Mouse (Mus musculus) heart, embryonic 15.5 days (tissue): ENCODE results near the gene Cox7a2l. TPM values are rescaled to one million over a fixed set of nuclear protein-coding genes. Genes with fewer than 3 reads are reported as not detected.

Source experiments
- ATAC-seq: fragments of 200-750 bp; cut with Nextera tagmentation; replicated peaks from 2 replicates; pipeline ENCODE4 v1.8.0; 2017; ENCODE audit warnings: low read depth, moderate TSS enrichment; ENCODE audit not compliant: insufficient number of reproducible peaks, insufficient read depth, low FRiP score
- H3K27ac ChIP-seq: fragments of 300-500 bp; sonication (generic); 2 replicates; pipeline ENCODE4 v1.5.1; 2015; ENCODE audit warnings: mild to moderate bottlenecking, inconsistent platforms
- H3K27me3 ChIP-seq: fragments of 300-500 bp; sonication (generic); 2 replicates; pipeline ENCODE4 v1.6.1; 2015; ENCODE audit warnings: inconsistent platforms
- H3K36me3 ChIP-seq: fragments of 300-500 bp; sonication (generic); 2 replicates; pipeline ENCODE4 v1.6.1; 2015; ENCODE audit warnings: mild to moderate bottlenecking, inconsistent platforms
- H3K4me1 ChIP-seq: fragments of 300-500 bp; sonication (generic); replicated peaks from 2 replicates; pipeline ENCODE4 v1.6.1; 2015; ENCODE audit warnings: inconsistent platforms
- H3K4me2 ChIP-seq: fragments of 300-500 bp; sonication (generic); 2 replicates; pipeline ENCODE4 v1.6.1; 2015; ENCODE audit warnings: inconsistent platforms, mild to moderate bottlenecking, moderate library complexity
- H3K4me3 ChIP-seq: fragments of 300-500 bp; sonication (generic); 2 replicates; pipeline ENCODE4 v1.5.1; 2015; ENCODE audit warnings: mild to moderate bottlenecking, inconsistent platforms
- H3K9ac ChIP-seq: fragments of 300-500 bp; sonication (generic); 2 replicates; pipeline ENCODE4 v1.6.1; 2015; ENCODE audit warnings: mild to moderate bottlenecking, inconsistent platforms
- H3K9me3 ChIP-seq: fragments of 300-500 bp; sonication (generic); replicated peaks from 2 replicates; pipeline ENCODE4 v1.6.1; 2016; ENCODE audit warnings: inconsistent platforms
- WGBS: fragments of 180-500 bp; shearing (Covaris S2); methylation state at CpG from one replicate; pipeline ENCODE4 v1.1.7; 2015; ENCODE audit warnings: mixed read lengths; 5-methylcytosine and 5-hydroxymethylcytosine counted together
- polyA plus RNA-seq: library from polyadenylated mRNA; unstranded; fragments of >200 nt; fragmentation: Nextera tagmentation; extraction: Ambion mirVana; gene quantifications from 2 replicates; pipeline ENCODE4 v1.2.1, GENCODE M21; 2015

Cox7a2l gene
- polyA plus RNA-seq, 1 experiment from 2014 or later: 222 TPM

DNA sequence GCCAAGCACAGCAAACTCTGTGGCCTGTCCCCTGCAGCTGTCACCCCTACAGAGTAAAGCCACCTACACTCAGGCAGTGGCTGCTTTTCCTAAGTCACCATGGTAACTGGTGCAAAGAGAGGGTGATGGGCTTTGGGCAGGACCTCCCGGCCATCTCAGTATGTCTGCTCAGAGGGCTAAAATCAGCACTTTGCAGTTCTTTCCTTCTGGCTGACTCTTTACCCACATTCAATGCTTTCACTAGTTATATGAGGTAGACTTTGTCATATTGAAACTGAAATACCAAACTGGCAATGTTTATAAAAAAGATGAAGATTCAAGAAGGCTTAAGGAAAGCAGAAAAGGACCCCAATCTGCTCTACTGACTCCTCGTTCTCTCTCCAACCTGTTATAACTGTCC, 33.3 kb downstream of the Cox7a2l start:
- H3K9ac ChIP-seq: no peak overlapping the region
- H3K4me2 ChIP-seq: no peak overlapping the region
- ATAC-seq: no peak
- H3K27me3 ChIP-seq: no peaks in the 10 kb centered on the region
- no peak overlapping the region for H3K4me3 ChIP-seq
- H3K4me1 ChIP-seq: no peaks in the 10 kb centered on the region
- no peaks in the 10 kb centered on the region for H3K9me3 ChIP-seq
- H3K27ac ChIP-seq: no peak overlapping the region
- H3K36me3 ChIP-seq: peaks cover 15% of the 10 kb centered on the region
- 83% methylated on average over 2 of the region's 2 CpGs for WGBS

DNA sequence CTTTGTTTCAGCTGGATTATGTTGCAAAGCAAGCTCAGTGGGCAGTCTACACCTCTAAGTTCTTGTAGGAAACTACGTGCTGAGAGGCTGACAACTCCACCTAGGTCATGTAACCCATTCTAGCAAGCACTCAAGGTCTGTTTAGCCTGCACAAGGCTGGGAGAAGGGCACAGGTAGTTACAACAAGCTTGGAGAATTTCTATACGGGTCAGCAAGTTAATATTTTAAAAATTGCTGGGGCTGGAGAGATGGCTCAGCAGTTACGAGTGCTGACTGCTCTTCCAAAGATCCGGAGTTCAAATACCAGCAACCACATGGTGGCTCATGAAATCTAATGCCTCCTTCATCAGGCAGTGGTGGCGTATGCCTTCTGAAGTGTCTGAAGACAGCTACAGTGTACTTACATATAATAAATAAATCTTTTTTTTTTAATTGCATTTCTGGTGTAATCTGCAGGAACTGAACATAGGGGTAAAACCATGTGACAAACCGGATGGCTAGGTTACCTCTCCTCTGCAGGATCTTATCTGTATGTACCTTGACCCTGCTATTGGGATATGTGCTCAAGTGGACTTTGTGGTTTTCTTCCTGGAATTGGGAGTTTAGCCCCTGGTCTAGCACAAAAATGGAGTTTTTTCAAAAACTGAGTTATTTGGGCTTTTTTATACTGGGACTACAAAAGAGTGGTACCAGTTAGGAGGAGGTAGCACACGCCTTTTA, 34.2 kb downstream of the Cox7a2l start:
- Histone ChIP-seq H3K4me1 (no peaks in the 10 kb centered on the region), H3K9me3 (no peaks in the 10 kb centered on the region), H3K36me3 (peaks cover 22% of the 10 kb centered on the region), H3K4me2 (no peak overlapping the region), H3K9ac (no peak overlapping the region), H3K27me3 (no peaks in the 10 kb centered on the region), H3K4me3 (no peak overlapping the region), H3K27ac (no peak overlapping the region)
- WGBS: 87% methylated on average over 7 of the region's 7 CpGs
- ATAC-seq: no peak

DNA sequence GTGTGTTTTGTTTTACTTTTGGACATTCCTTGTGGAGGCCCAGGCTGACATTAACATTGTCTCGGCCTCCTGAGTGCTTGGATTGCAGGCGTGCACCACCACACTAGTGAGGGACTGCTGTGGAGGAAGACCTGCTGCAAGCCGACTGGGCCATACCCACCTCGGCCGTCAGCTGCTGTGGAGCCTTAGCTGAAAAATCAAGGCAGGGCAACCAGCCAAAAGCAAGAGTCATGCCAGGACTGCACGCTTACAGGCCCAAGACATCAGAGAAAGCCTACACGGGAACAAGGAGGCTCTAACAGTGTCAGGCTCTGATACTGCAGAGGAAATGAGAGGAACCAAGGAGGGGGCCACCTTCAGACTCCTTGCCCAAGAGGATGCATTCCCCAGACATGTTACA, 35.6 kb downstream of the Cox7a2l start:
- Histone ChIP-seq H3K27ac (no peak overlapping the region), H3K4me1 (no peaks in the 10 kb centered on the region), H3K9ac (no peak overlapping the region), H3K4me2 (no peak overlapping the region), H3K36me3 (peaks cover 35% of the 10 kb centered on the region), H3K4me3 (no peak overlapping the region), H3K9me3 (no peaks in the 10 kb centered on the region), H3K27me3 (no peaks in the 10 kb centered on the region)
- 67% methylated on average over 7 of the region's 7 CpGs for WGBS
- ATAC-seq: no peak

DNA sequence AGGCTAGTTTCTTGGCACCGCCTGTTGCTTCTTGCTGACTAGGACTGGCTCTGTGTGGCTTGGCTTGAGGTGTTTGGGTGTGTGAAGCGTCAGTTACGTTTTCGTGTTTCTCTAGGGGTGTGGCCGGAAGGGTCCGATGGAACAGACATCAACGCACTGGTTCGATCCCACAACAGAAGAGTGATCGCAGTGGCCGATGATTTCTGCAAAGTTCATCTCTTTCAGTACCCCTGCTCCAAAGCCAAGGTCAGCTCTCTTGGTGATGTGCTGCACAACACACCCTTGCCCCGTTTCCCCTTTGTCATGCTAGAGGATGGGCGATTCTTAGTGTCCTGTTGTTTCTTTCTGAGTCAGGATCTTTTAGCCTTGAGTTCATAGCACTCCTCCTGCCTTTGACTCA, 40.0 kb downstream of the Cox7a2l start:
- 95% methylated on average over 12 of the region's 12 CpGs for WGBS
- no peak for ATAC-seq
- H3K9me3 ChIP-seq: no peaks in the 10 kb centered on the region
- H3K4me1 ChIP-seq: no peaks in the 10 kb centered on the region
- no peaks in the 10 kb centered on the region for H3K27me3 ChIP-seq
- H3K27ac ChIP-seq: no peak overlapping the region
- H3K4me3 ChIP-seq: no peak overlapping the region
- H3K4me2 ChIP-seq: no peak overlapping the region
- no peak overlapping the region for H3K9ac ChIP-seq
- peaks cover 65% of the 10 kb centered on the region for H3K36me3 ChIP-seq

DNA sequence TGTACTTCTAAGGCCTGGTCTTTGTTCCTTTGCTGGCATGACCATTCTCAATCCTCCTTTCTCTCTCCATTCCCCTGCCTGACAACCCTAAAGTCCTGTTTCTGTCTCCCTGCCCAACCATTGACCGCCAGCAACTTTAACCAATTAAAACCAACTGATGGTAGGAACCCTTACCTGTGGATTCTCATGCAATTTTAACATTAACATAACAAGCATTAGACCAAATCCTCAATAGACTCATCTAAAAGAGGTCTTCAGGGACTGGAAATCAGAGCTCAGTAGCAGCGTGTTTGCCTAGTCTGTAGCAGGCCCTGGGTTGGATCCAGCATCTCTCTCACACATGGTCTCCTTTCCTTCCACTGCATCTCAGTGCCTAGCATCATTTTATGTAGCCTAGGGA, 47.5 kb downstream of the Cox7a2l start:
- H3K9ac ChIP-seq: no peak overlapping the region
- no peak overlapping the region for H3K27ac ChIP-seq
- H3K36me3 ChIP-seq: peaks cover 48% of the 10 kb centered on the region
- no peak for ATAC-seq
- H3K9me3 ChIP-seq: no peaks in the 10 kb centered on the region
- H3K4me3 ChIP-seq: no peak overlapping the region
- H3K27me3 ChIP-seq: no peaks in the 10 kb centered on the region
- WGBS: 88% methylated on average over 2 of the region's 2 CpGs
- no peak overlapping the region for H3K4me2 ChIP-seq
- H3K4me1 ChIP-seq: no peaks in the 10 kb centered on the region

DNA sequence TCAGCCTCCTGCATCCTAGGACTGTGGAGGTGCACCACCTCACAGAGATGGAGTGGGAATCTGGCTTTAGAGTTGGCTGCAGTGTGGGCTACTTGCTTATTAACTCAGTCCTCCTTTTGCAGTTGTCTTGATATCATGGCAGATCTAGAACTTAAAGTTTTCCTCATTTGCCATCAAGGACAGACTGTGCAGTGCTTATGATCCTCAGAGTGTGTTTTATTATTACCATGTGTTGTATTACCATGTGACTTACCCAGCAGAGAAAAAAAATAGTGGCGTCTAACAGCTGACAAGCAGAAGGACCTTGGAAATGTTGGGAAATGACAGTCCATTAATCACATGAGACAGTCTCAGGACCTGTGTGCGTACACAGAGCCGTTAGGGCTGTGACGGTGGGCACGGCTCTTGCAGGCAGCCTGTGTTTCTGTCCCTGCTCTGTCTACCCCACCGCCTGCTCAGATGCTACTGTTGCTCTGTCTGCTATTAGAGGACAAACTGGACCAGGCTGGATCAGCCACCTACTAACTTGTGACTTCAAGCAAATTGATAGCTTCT, 50.4 kb downstream of the Cox7a2l start:
- Histone ChIP-seq H3K9me3 (no peaks in the 10 kb centered on the region), H3K36me3 (peaks cover 44% of the 10 kb centered on the region), H3K27ac (no peak overlapping the region), H3K4me2 (no peak overlapping the region), H3K9ac (no peak overlapping the region), H3K4me1 (no peaks in the 10 kb centered on the region), H3K4me3 (no peak overlapping the region), H3K27me3 (no peaks in the 10 kb centered on the region)
- 80% methylated on average over 6 of the region's 6 CpGs for WGBS
- no peak for ATAC-seq

DNA sequence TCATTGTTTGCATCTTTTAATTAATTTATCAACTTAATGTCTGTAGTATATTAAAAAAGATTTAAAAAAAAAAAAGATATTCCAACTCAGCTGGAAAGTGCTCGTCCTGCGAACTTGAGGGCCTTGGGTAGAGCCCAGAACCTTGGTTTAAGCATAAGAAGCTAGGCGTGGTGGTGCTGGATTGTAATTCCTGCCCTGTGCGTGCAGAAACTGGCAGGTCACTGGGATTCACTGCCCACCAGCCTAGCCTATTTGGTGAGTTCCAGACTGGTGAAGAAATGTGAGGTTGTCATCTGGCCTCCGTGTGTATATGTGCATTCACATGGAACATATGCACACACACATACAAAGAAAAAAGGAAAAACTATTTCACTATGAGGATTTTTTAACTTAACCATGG, 51.2 kb downstream of the Cox7a2l start:
- peaks cover 51% of the 10 kb centered on the region for H3K36me3 ChIP-seq
- H3K9ac ChIP-seq: no peak overlapping the region
- H3K4me2 ChIP-seq: no peak overlapping the region
- H3K4me3 ChIP-seq: no peak overlapping the region
- WGBS: 85% methylated on average over 5 of the region's 5 CpGs
- no peaks in the 10 kb centered on the region for H3K9me3 ChIP-seq
- H3K27me3 ChIP-seq: no peaks in the 10 kb centered on the region
- ATAC-seq: no peak
- no peak overlapping the region for H3K27ac ChIP-seq
- no peaks in the 10 kb centered on the region for H3K4me1 ChIP-seq

DNA sequence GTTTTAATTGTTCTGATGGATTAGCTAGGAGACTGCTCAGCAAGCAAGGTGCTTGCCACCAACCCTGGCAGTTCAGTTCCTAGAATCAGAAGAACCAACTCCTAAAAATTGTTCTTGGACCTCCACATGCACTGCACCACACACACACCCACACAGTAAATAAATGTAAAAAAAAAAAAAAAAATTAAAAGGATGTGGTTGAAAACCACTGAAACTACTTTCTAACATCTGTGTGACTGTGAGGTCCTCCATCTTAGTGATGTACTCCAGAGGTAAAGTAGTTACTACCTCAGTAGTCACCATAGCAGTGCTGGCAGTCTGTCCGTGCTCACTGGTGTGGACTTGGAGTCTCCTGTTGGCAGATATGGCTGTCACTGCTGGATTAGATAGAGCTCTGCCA, 59.9 kb downstream of the Cox7a2l start:
- no peaks in the 10 kb centered on the region for H3K27me3 ChIP-seq
- peaks cover 42% of the 10 kb centered on the region for H3K36me3 ChIP-seq
- no peak overlapping the region for H3K4me3 ChIP-seq
- WGBS: 61% methylated on average over 1 of the region's 1 CpGs
- no peak for ATAC-seq
- no peak overlapping the region for H3K9ac ChIP-seq
- H3K4me1 ChIP-seq: no peaks in the 10 kb centered on the region
- no peak overlapping the region for H3K27ac ChIP-seq
- no peak overlapping the region for H3K4me2 ChIP-seq
- H3K9me3 ChIP-seq: no peaks in the 10 kb centered on the region

DNA sequence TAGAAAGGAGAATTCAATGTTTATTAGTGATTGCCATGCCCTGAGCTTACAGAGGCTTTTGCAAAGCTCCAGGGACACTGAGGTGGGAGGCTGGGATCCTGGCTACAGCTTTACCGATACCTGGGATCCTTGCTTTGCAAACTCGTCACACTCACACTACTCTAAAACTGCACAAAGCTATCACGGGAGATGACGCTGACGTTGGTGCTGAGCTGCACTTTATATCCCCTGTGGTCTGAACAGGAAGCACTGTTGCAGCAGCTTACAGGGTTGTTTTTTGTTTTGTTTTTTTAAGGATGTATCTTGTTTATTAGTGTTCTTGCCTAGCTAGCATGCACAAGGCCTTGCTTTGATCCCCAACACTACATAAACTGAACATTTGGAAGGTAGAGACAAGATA, 63.5 kb downstream of the Cox7a2l start:
- Histone ChIP-seq H3K4me3 (no peak overlapping the region), H3K9me3 (no peaks in the 10 kb centered on the region), H3K27ac (no peak overlapping the region), H3K27me3 (no peaks in the 10 kb centered on the region), H3K4me2 (no peak overlapping the region), H3K36me3 (peaks cover 45% of the 10 kb centered on the region), H3K4me1 (no peaks in the 10 kb centered on the region), H3K9ac (no peak overlapping the region)
- ATAC-seq: no peak
- 74% methylated on average over 5 of the region's 5 CpGs for WGBS

DNA sequence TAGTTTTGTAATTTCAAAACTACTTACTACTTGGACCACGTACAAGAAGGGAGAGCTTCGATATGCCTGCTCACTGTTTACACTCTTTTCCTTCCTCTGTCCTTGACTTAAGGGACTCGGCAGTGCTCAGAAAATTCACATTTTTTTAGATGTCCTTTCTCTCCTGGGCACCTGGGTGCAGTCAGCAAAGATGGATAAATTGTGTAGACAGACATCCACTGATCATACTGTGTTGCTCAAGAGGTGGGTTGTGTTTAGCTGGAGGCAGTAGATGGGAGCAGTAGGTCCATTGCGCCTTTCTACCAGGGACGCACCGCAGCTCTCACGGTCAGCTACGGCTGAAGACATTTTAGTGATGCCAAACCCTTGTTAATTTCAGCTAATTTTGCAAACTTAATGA, 64.7 kb downstream of the Cox7a2l start:
- no peak overlapping the region for H3K4me2 ChIP-seq
- H3K36me3 ChIP-seq: peaks cover 43% of the 10 kb centered on the region
- no peaks in the 10 kb centered on the region for H3K9me3 ChIP-seq
- ATAC-seq: no peak
- H3K27ac ChIP-seq: no peak overlapping the region
- no peak overlapping the region for H3K4me3 ChIP-seq
- 95% methylated on average over 8 of the region's 8 CpGs for whole genome bisulfite sequencing
- H3K9ac ChIP-seq: no peak overlapping the region
- H3K27me3 ChIP-seq: no peaks in the 10 kb centered on the region
- H3K4me1 ChIP-seq: no peaks in the 10 kb centered on the region
